Mouse (Mus musculus) heart, embryonic 12.5 days (tissue): Measurements from ENCODE around the gene Qk. TPM values are rescaled to one million over a fixed set of nuclear protein-coding genes. Genes with fewer than 3 reads are reported as not detected.

Source experiments
- ATAC-seq: fragments of 200-750 bp; cut with Nextera tagmentation; 2 replicates; pipeline ENCODE4 v1.8.0; 2017; ENCODE audit warnings: moderate TSS enrichment, moderate library complexity; ENCODE audit not compliant: insufficient number of reproducible peaks, low FRiP score
- H3K27ac ChIP-seq: fragments of 300-500 bp; sonication (generic); 2 replicates; pipeline ENCODE4 v1.5.1; 2016; ENCODE audit warnings: mild to moderate bottlenecking, moderate library complexity; ENCODE audit not compliant: poor library complexity, severe bottlenecking
- H3K27me3 ChIP-seq: fragments of 300-500 bp; sonication (generic); replicated peaks from 2 replicates; pipeline ENCODE4 v1.6.1; 2016; ENCODE audit warnings: mild to moderate bottlenecking, moderate library complexity
- H3K36me3 ChIP-seq: fragments of 300-500 bp; sonication (generic); 2 replicates; pipeline ENCODE4 v1.6.1; 2016; ENCODE audit warnings: mild to moderate bottlenecking, moderate library complexity
- H3K4me1 ChIP-seq: fragments of 300-500 bp; sonication (generic); replicated peaks from 2 replicates; pipeline ENCODE4 v1.6.1; 2016; ENCODE audit warnings: mild to moderate bottlenecking
- H3K4me2 ChIP-seq: fragments of 300-500 bp; sonication (generic); 2 replicates; pipeline ENCODE4 v1.6.1; 2016; ENCODE audit warnings: mild to moderate bottlenecking, moderate library complexity
- H3K4me3 ChIP-seq: fragments of 300-500 bp; sonication (generic); 2 replicates; pipeline ENCODE4 v1.5.1; 2016; ENCODE audit warnings: mild to moderate bottlenecking
- H3K9ac ChIP-seq: fragments of 300-500 bp; sonication (generic); 2 replicates; pipeline ENCODE4 v1.6.1; 2016; ENCODE audit warnings: mild to moderate bottlenecking, moderate library complexity
- H3K9me3 ChIP-seq: fragments of 300-500 bp; sonication (generic); replicated peaks from 2 replicates; pipeline ENCODE4 v1.6.1; 2016; ENCODE audit warnings: mild to moderate bottlenecking, moderate library complexity
- WGBS: fragments of 180-500 bp; shearing (Covaris S2); methylation state at CpG from one replicate; pipeline ENCODE4 v1.1.7; 2016; 5-methylcytosine and 5-hydroxymethylcytosine counted together
- polyA plus RNA-seq: library from polyadenylated mRNA; unstranded; fragments of >200 nt; fragmentation: Nextera tagmentation; extraction: Ambion mirVana; gene quantifications from 2 replicates; pipeline ENCODE4 v1.2.1, GENCODE M21; 2016

The Qk gene
- polyA plus RNA-seq, 1 experiment from 2014 or later, result 41.5 TPM

DNA sequence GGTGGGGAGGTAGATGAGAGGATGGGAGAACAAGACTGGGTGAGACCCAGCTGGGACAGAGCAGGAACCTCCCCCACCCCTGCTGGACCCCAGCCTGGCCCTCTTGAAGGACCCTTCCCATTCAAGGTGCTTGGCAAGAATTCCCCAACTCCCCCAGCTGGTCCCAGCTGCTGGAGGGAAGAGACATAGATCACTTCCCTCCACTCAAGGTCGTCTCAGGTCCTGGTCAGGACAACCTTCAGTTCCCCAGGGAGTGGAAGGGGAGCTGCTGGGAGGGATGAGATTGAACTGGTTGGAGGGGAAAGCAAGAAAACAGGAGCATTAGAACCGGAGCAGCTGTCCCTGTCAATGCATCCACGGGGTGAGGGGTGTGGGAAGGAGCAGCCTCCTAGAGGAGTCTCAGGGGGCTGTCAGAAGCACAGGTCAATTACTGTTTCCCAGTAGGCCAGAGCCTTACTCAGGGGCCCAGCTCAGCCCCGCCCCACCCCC is 10.5 kb downstream of the Qk start:
- H3K36me3 ChIP-seq, result peaks cover 5% of the 10 kb centered on the region; the same call in 1 of the 2 replicates

DNA sequence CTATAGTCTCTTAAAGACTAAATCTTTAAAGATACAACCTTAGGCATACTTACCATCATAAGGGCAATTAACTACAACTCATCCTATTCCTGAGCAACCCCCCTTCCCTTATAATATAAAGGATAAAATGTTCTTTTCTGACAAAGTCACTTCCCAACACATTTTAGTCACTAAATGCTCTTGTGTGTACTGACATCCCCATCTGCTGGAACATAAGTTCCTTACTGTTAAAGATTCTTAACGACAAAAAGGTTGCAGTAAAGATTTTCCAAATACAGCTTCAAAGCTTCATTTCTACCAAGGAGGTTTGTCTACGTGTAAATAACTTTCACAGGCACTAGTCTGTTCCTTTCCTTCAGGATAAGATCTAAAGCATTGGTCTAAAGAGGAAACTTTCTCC is 13.2 kb downstream of the Qk start:
- H3K4me2 ChIP-seq, result no peak overlapping the region
- H3K27ac ChIP-seq, result no peak overlapping the region
- no peak overlapping the region for H3K9ac ChIP-seq
- peaks cover 18% of the 10 kb centered on the region for H3K4me1 ChIP-seq
- no peaks in the 10 kb centered on the region for H3K27me3 ChIP-seq
- 40% methylated on average over 2 of the region's 2 CpGs for WGBS
- H3K9me3 ChIP-seq, result no peaks in the 10 kb centered on the region
- peaks cover 2% of the 10 kb centered on the region; the same call in 1 of the 2 replicates for H3K36me3 ChIP-seq
- ATAC-seq, result no peak
- H3K4me3 ChIP-seq, result no peak overlapping the region

More for the DNA sequence above, 10.5 kb downstream of the Qk start:
- Histone ChIP-seq H3K4me1 (peaks cover 17% of the 10 kb centered on the region), H3K4me3 (peak overlapping the region; percentile 26), H3K9me3 (no peaks in the 10 kb centered on the region), H3K9ac (peak overlapping the region; percentile 78), H3K27ac (peak overlapping the region; percentile 46), H3K4me2 (peak overlapping the region; percentile 68), H3K27me3 (no peaks in the 10 kb centered on the region)
- peak; percentile 61; the same call in 1 of the 2 replicates for ATAC-seq
- WGBS, result 28% methylated on average over 4 of the region's 4 CpGs

DNA sequence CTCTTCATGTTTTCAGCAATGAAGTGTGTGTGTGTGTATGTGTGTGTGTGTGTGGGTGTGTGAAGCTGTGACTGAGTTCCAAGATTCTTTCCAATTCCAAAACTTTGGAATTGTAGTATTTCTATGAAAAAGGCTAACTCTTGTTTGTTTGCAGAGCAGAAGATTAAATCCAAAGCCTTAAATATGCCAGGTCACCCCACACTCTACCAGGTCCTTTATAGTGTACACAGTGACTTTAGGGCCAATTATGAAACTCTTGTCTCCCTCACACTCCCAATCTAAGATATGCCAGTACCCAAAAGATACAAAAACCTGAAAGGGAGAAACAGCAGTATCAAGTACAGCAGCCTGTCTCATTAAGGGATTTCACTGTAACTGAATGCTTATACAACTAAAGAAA is 15.7 kb downstream of the Qk start:
- Histone ChIP-seq H3K9me3 (no peaks in the 10 kb centered on the region), H3K27me3 (no peaks in the 10 kb centered on the region), H3K4me2 (peak overlapping the region; percentile 21; the same call in 1 of the 2 replicates), H3K36me3 (peaks cover 2% of the 10 kb centered on the region; the same call in 1 of the 2 replicates), H3K4me3 (no peak overlapping the region), H3K27ac (peak overlapping the region; percentile 68), H3K4me1 (peaks cover 12% of the 10 kb centered on the region), H3K9ac (0 out of 2 replicates have a peak overlapping the region, but pooled peaks have one; percentile 30)
- ATAC-seq, result no peak

DNA sequence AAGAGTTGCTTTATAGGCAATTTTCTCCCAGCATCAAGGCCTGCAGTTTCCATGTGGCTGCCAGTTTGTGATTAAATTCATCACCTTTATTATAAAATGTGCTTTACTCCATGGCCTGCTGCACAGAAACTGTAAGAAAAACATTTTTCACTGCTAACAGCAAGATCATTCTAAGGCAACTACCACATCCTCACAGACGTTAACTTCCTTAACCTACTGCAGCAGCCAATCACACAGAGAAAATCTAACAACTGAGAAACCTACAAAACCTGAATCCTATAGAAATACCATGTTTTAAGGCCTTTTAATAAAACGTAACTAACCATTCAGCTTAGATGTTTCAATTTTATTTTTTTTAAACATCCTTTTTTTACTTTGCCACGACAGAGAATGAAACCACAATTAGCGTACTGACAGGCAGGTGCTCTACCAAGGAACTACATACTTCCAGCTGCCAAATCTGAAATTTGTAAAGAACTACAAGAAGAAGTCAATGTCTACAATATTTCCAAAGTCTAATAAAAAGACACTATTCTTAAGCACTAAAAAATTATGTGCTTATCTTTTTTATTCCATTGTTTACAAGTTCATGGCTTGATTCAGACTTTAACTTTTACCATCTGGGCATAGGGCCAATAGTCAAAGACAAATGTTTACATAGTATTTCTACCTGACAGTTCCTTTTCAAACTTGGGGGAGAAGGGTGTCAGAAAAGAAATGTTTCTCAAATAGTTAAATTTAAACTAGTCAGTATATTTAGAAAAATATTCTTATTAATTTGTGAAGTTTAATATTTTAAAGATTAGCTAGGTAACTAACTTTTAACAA is 18.5 kb downstream of the Qk start:
- no peak overlapping the region for H3K9ac ChIP-seq

DNA sequence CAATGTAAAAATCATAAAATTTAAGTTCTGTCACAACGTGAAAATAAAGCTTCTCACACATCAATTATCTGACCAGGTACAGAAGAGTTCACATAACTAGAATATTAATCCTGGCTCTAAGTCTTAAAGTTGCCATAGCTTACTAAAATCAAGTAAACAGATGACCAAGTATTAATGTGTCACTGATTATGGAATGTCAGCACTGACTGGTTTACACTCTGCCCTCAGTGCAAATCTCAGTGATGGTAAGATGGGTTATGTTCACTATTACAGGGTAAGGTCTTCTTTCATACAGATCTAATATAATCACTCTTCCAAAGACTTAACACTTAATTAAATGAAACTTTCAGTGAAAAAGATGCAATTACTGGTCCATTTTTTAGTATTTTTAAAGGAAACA is 20.3 kb downstream of the Qk start:
- H3K9ac ChIP-seq, result no peak overlapping the region
- no peak overlapping the region for H3K27ac ChIP-seq
- no peak overlapping the region for H3K4me2 ChIP-seq
- H3K36me3 ChIP-seq, result no peaks in the 10 kb centered on the region
- H3K4me1 ChIP-seq, result peaks cover 17% of the 10 kb centered on the region
- no peak overlapping the region for H3K4me3 ChIP-seq
- 63% methylated on average over 1 of the region's 1 CpGs for WGBS
- no peaks in the 10 kb centered on the region for H3K9me3 ChIP-seq
- ATAC-seq, result no peak
- H3K27me3 ChIP-seq, result no peaks in the 10 kb centered on the region

More for the DNA sequence above, 18.5 kb downstream of the Qk start:
- WGBS, result 56% methylated on average over 4 of the region's 4 CpGs
- H3K9me3 ChIP-seq, result no peaks in the 10 kb centered on the region
- H3K4me2 ChIP-seq, result 0 out of 2 replicates have a peak overlapping the region, but pooled peaks have one; percentile 26
- no peak overlapping the region; the same call in 1 of the 2 replicates for H3K4me3 ChIP-seq
- ATAC-seq, result no peak
- peaks cover 18% of the 10 kb centered on the region for H3K4me1 ChIP-seq
- H3K27me3 ChIP-seq, result no peaks in the 10 kb centered on the region
- peaks cover 2% of the 10 kb centered on the region; the same call in 1 of the 2 replicates for H3K36me3 ChIP-seq
- H3K27ac ChIP-seq, result no peak overlapping the region

DNA sequence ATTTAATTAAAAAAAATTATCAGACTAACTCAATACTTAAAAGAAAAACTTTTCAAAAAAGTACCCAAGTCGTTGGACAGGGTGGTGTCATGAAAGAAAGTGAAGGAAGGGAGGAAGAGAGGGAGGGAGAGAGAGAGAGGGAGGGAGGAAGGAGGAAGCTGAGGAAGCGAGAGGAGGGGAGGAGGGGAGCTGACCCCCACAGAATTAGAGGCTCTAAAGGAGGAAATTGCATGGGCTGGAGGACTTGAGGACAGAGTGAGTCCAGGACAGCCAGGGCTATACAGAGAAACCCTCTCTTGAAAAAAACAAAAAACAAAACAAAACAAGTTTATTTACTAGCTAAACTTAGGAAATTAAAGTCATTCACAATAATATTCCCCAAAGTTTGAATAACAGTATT is 27.1 kb downstream of the Qk start:
- H3K36me3 ChIP-seq, result no peaks in the 10 kb centered on the region
- H3K9ac ChIP-seq, result no peak overlapping the region
- no peak for ATAC-seq
- H3K4me3 ChIP-seq, result no peak overlapping the region
- 41% methylated on average over 2 of the region's 2 CpGs for WGBS
- H3K4me1 ChIP-seq, result peaks cover 18% of the 10 kb centered on the region
- no peaks in the 10 kb centered on the region for H3K9me3 ChIP-seq
- H3K27ac ChIP-seq, result no peak overlapping the region
- no peak overlapping the region for H3K4me2 ChIP-seq
- no peaks in the 10 kb centered on the region for H3K27me3 ChIP-seq

DNA sequence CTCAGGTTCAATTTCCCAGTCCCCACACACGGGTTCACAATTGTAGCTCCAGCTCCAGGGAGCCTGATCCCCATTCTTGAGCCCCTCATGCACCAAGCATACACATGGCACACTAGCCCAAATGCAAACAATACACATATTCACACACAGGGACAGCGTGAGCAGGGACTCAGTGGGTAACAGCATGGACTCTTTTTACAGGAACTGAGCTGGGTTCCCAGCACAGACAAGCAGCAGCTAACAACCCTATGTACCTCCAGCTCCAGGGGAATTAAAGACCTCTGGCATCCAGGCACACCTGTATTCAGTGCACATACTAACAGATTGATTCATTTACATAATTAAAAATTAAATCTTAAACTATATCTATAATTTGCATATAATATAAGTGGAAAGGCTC is 34.9 kb downstream of the Qk start:
- WGBS, result 57% methylated on average over 2 of the region's 2 CpGs
- H3K4me2 ChIP-seq, result peak overlapping the region; percentile 8; the same call in 1 of the 2 replicates
- no peak for ATAC-seq

DNA sequence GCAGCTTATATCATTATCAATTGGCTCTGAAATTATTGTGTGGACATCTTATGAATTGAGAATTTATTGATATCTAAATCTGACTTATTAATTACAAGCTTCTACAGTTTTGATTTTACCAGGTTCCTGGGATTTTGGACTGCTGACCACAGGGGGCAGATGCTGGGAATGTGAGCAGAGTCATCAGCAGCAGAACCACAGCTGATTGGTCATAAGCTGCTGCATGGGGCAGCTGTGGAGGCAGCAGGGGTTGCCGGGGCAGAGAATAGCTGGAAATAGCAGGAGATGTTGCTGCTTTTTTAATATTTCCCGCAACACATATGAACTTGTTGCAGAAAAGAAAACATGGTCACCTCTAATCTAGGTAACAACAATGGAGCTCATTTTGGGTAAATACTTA is 40.1 kb downstream of the Qk start:
- Histone ChIP-seq H3K36me3 (peaks cover 13% of the 10 kb centered on the region; the same call in 1 of the 2 replicates), H3K4me1 (peaks cover 5% of the 10 kb centered on the region), H3K4me2 (no peak overlapping the region), H3K9me3 (no peaks in the 10 kb centered on the region), H3K27ac (no peak overlapping the region), H3K9ac (no peak overlapping the region), H3K4me3 (no peak overlapping the region), H3K27me3 (no peaks in the 10 kb centered on the region)
- WGBS, result 64% methylated on average over 2 of the region's 2 CpGs
- ATAC-seq, result no peak

More for the DNA sequence above, 34.9 kb downstream of the Qk start:
- Histone ChIP-seq H3K9me3 (no peaks in the 10 kb centered on the region), H3K27ac (no peak overlapping the region), H3K4me3 (no peak overlapping the region), H3K27me3 (no peaks in the 10 kb centered on the region), H3K36me3 (0 out of 2 replicates have a peak, but pooled peaks cover 5% of the 10 kb centered on the region), H3K9ac (no peak overlapping the region), H3K4me1 (peaks cover 20% of the 10 kb centered on the region)

DNA sequence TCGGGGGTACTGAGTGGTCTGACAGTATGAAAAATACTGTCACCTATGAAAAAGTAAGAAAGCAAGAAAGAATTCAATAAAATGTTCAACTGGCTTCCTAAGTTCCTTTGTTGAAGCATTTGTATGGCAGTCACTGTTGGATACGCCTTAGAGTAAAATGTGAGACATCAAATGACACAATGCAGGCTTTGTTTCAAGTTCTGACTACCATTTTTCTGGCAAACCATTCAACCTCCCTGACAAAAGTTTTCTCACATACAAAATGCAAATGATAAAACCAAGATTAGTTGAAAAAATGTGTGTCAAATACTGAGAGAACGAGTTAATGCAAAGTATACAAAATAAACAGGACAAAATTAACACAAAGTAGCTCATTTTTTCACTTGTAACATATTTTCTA is 50.1 kb downstream of the Qk start:
- Histone ChIP-seq H3K27ac (no peak overlapping the region), H3K4me1 (peaks cover 8% of the 10 kb centered on the region), H3K4me3 (no peak overlapping the region), H3K27me3 (no peaks in the 10 kb centered on the region), H3K4me2 (no peak overlapping the region), H3K9ac (no peak overlapping the region), H3K9me3 (no peaks in the 10 kb centered on the region), H3K36me3 (peaks cover 4% of the 10 kb centered on the region)
- 74% methylated on average over 3 of the region's 3 CpGs for WGBS
- ATAC-seq, result no peak

DNA sequence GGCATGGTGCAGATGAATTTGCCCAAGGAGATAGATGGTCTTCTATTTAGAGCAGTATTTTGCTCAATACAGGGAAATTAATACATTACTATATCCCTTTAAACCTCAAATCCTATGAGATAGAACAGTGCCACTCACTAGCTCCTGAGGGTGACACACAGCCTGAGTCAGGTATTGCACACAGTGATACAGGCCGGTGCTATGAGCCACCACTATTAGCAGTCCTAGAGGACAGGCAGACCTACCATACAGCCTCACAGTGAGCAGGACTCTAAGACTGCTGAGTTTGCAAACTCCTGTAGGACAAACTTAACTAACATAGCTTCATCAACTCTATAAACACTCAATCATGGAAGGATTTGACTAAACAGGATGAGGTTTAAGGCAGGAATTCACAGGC is 51.2 kb downstream of the Qk start:
- Histone ChIP-seq H3K4me2 (no peak overlapping the region), H3K9me3 (no peaks in the 10 kb centered on the region), H3K4me1 (peaks cover 8% of the 10 kb centered on the region), H3K4me3 (no peak overlapping the region), H3K36me3 (peaks cover 4% of the 10 kb centered on the region), H3K9ac (no peak overlapping the region), H3K27me3 (no peaks in the 10 kb centered on the region), H3K27ac (no peak overlapping the region)
- WGBS, result 68% methylated on average over 1 of the region's 1 CpGs
- no peak for ATAC-seq

DNA sequence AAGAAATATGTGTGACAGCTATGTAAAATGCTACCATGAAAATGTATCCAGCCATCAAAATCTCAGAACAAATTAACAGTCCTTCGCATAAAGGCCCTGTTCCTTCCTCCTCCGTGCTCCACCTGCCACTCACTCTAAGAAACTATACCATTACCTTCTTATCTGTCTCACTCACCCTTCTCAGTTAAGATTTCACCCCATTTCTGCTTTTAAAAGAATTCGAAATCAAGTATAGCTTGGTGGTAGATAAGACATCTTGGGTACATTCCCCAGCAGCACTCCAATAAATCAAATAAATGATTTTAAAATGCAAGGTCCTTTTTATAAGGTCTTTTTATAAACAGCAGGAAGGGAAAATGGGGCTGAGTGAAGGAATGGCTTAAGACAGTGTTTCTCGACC is 53.4 kb downstream of the Qk start:
- no peaks in the 10 kb centered on the region for H3K27me3 ChIP-seq
- H3K9me3 ChIP-seq, result no peaks in the 10 kb centered on the region
- H3K4me2 ChIP-seq, result no peak overlapping the region
- 72% methylated on average over 4 of the region's 4 CpGs for WGBS
- H3K4me3 ChIP-seq, result no peak overlapping the region
- H3K27ac ChIP-seq, result no peak overlapping the region
- H3K36me3 ChIP-seq, result peaks cover 8% of the 10 kb centered on the region; the same call in 1 of the 2 replicates
- ATAC-seq, result no peak
- peaks cover 8% of the 10 kb centered on the region for H3K4me1 ChIP-seq
- no peak overlapping the region for H3K9ac ChIP-seq
